Mouse (Mus musculus) frontal cortex, postnatal 14 days (tissue): Measurements from ENCODE around the gene Fgd3.
A peak's percentile ranks its signal among the peaks of the same experiment; 100 is the strongest.

ENCODE experiments used
- DNase-seq, 2 experiments: peaks; one replicate each; pipeline ENCODE4 v3.0.0; 2022; ENCODE audit warnings: low spot score in 2 of 2

The Fgd3 gene

GRCm38 (mm10) chr13:49215504-49216219 lies 104.4 kb downstream of the Fgd3 start, which contains the start of gene Card19:
Gene Card19 (minus strand): TSS chr13:49216037.
- peak; percentile 83 to 88 for DNase-seq

- DNase-seq: no peak
Observed at GRCm38 (mm10) chr13:49215128-49215503, 105.0 kb downstream of the Fgd3 start.

GRCm38 (mm10) chr13:49214454-49214853 lies 105.7 kb downstream of the Fgd3 start:
- no peak for DNase-seq

GRCm38 (mm10) chr13:49213531-49213932 lies 106.6 kb downstream of the Fgd3 start:
- DNase-seq: no peak

GRCm38 (mm10) chr13:49212711-49213500 lies 107.2 kb downstream of the Fgd3 start:
- no peak for DNase-seq
